Mouse (Mus musculus): ENCODE data around the gene Gpr137b.

GRCm38 (mm10) chr13:13414206-13414605 is 20.4 kb upstream of the Gpr137b start:
- TF ChIP-seq POLR2A (IDR thresholded peaks at IDR 0.05; ENCODE audit: borderline replicate concordance, insufficient read depth, low read length) (no peak), CTCF (IDR thresholded peaks at IDR 0.05; ENCODE audit: borderline replicate concordance, insufficient read depth, low read depth, low read length) (no peak)

Measured in cerebellum, adult 2 months (tissue).